Mouse (Mus musculus) lung, adult 18-20 months (tissue): Measurements from ENCODE around the gene Efcc1.
"Not testable (repeated sequence)": the region's sequence is repeated elsewhere in the genome, so short reads cannot be mapped to it uniquely, and the experiment has no call there.

Source experiments
- DNase-seq, 2 experiments: peaks; one replicate each; pipeline ENCODE4 v3.0.0; 2022; ENCODE audit warnings: mixed read lengths in 2 of 2

Gene Efcc1

DNA sequence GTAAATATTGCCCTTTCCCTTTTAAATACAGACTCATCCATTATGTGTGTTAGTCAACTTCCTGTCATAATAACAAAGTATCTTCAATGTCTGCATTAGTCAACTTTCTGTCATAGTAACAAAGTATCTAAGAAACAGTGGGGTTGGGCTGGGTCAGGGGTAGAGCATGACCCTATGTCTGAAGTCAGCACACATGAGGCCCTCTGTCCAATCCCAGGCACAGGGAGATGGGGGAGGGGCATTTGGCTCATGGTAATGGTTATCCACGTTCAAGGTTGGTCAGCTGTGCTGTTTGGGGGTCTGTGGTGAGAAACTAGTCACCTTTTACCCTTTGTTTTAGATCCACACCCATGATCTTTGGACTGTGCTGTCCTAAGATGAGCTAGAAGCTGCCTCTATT, 14.6 kb downstream of the Efcc1 start:
- peak; percentile 25 to 43 for DNase-seq

GRCm38 (mm10) chr6:87746059-87746458, 15.4 kb downstream of the Efcc1 start:
- no peak for DNase-seq

- peak; percentile 37 to 61 for DNase-seq
Observed at GRCm38 (mm10) chr6:87746849-87747248, 16.2 kb downstream of the Efcc1 start.

DNA sequence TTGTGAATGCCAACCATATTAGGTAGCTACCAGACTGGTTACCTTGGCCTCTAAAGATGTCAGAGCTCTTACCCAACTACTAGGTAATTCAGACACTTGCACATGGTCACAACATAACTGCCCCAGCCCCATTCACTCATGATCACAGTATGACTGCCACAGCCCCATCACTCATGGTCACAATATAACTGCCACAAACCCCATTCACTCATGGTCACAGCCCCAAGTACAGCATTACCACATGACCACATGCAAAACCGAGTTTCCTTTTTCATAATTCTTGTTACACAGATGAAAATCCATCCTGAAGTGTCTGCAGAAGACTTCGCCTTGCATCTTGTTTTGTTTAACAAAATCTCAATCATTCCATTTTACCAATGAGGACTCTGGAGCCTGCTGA, 17.4 kb downstream of the Efcc1 start:
- DNase-seq: no peak

- DNase-seq: no peak
Observed at GRCm38 (mm10) chr6:87748531-87748930, 17.9 kb downstream of the Efcc1 start.

GRCm38 (mm10) chr6:87750184-87750910, 19.7 kb downstream of the Efcc1 start:
- no peak for DNase-seq

GRCm38 (mm10) chr6:87751574-87751973, 20.9 kb downstream of the Efcc1 start:
- DNase-seq: no peak

- DNase-seq: no peak
Observed at GRCm38 (mm10) chr6:87755196-87755595, 24.5 kb downstream of the Efcc1 start.

DNA sequence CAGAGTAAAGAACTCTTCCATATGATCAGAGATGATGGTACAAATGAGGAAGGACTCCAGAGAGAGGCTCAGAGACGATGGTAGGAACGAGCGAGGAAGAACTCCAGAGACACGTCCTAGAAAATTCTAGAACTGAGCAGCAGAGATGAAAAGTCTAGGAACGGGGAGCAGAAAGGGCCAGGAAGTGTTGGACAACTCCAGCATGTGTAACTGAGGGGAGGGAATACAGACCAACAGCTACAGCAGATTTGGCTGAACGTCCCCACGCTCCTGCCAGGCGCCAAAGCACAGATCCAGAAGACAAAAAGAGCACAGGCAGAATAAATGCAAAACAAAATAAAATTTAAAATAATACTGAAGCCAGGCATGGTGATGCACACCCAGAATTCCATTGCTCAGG, 26.2 kb downstream of the Efcc1 start:
- no peak for DNase-seq

- no peak for DNase-seq
Observed at GRCm38 (mm10) chr6:87759404-87759803, 28.7 kb downstream of the Efcc1 start.

GRCm38 (mm10) chr6:87759850-87760249, 29.2 kb downstream of the Efcc1 start:
- DNase-seq: no peak

- DNase-seq: no peak
Observed at GRCm38 (mm10) chr6:87762161-87762560, 31.5 kb downstream of the Efcc1 start.

DNA sequence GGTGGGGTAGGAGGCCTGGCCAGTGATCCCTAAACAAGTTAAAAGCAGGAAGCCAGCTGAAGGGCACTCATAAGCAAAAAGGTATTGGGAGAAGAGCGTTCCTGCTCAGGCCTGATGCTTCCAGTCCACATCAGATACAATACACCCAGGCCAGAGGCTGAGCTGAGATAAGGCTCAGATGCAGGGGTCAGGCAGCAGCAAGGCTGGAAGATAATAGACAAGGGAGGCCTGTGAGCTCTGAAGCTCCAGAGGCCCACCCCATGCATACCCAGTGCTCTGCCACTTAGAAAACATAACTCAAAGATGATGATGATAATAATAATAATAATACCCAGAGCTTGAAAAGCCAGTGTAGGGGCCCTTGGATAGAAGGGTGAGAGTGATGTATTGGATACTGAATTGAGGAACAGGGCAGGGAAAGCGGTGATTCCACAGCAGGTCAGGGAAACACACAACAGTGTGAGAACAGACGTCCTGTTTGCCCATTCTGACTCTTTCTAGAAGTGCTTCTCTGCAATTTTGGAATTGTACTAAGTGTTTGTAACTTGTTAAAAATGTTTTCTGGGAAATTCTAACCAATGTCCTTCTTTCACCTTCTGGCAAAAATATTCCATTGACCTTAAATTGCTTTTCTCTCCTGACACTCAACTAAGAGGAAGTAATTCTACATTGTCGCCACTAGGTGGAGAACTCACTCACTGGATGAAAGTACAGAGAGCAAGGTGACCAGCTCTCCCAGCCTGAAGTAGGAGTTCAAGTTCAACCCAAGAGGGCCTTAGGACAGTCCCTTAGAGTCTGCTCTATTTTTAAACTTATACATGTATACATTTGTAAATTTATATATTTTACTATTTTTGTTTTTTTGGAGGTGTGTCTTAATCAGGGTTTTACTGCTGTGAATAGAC, 33.0 kb downstream of the Efcc1 start:
- no peak for DNase-seq

- DNase-seq: not testable (repeated sequence)
Observed at GRCm38 (mm10) chr6:87764296-87764695, 33.6 kb downstream of the Efcc1 start.

GRCm38 (mm10) chr6:87770626-87771025, 40.0 kb downstream of the Efcc1 start:
- no peak for DNase-seq

DNA sequence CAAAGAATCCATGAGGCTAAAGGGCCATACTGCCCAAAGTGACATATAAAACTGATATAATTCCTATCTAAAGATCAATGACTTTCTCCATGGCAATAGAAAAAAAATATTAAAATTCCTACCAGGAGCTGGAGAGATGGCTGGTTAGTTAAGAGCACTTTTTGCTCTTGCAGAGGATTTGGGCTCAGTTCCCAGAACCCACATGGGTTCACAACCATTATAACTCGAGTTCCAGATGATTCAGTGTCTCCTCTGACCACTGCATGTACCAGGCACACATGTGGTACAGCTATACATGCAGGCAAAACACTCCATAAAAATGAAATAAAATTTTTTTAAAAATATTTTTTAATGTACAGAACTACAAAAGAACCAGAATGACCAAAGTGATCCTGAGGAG, 43.8 kb downstream of the Efcc1 start:
- DNase-seq: no peak

GRCm38 (mm10) chr6:87774909-87775308, 44.2 kb downstream of the Efcc1 start:
- DNase-seq: no peak

DNA sequence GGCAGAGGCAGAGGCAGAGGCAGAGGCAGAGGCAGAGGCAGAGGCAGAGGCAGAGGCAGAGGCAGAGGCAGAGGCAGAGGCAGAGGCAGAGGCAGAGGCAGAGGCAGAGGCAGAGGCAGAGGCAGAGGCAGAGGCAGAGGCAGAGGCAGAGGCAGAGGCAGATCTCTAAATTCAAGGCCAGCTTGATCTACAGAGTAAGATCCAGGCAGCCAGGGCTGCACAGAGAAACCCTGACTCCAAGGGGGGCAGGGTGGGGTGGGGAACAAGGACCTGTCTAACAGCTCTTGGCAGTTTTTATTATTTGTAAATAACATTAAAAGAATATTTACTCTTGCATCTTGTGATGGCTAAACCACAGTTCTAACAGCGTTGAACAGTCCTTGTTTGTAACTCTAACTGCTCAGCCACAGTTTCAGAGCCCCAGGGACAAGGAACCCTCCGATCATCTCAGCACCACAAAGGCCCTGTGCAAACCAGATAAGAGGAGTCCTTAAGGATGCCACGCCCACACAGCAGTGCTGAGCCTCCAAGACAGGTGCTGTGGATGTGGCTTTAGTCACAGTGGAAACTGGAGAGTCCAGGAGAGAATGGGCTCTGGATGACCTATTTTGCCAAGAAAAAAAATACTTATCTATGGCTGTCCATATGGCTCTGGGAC, 45.0 kb downstream of the Efcc1 start:
- DNase-seq: no peak

- no peak for DNase-seq
Observed at GRCm38 (mm10) chr6:87776663-87777062, 46.0 kb downstream of the Efcc1 start.

DNA sequence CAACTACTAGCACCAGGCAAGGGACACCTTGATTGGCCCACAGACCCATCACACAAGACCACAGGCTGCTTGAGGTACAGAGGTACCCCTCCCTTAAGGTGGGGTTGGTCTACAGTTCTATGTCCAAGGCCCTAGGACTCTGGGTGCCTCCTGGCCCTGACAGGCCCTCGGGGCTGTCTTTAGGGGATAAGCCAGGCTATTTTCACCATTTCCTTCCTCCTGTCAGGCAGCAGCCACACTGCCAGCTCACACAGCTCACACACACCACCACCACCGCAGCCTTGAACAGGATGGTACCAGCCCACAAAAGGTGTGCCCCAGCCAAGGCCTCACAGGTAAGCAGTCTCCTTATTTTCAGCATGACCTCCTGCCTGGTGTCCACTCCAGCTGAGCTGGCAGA, 47.2 kb downstream of the Efcc1 start, which contains the start of gene Gp9:
Gp9 (plus strand) TSS at position 231 of the 400 bp plus-strand sequence.
- no peak for DNase-seq

DNA sequence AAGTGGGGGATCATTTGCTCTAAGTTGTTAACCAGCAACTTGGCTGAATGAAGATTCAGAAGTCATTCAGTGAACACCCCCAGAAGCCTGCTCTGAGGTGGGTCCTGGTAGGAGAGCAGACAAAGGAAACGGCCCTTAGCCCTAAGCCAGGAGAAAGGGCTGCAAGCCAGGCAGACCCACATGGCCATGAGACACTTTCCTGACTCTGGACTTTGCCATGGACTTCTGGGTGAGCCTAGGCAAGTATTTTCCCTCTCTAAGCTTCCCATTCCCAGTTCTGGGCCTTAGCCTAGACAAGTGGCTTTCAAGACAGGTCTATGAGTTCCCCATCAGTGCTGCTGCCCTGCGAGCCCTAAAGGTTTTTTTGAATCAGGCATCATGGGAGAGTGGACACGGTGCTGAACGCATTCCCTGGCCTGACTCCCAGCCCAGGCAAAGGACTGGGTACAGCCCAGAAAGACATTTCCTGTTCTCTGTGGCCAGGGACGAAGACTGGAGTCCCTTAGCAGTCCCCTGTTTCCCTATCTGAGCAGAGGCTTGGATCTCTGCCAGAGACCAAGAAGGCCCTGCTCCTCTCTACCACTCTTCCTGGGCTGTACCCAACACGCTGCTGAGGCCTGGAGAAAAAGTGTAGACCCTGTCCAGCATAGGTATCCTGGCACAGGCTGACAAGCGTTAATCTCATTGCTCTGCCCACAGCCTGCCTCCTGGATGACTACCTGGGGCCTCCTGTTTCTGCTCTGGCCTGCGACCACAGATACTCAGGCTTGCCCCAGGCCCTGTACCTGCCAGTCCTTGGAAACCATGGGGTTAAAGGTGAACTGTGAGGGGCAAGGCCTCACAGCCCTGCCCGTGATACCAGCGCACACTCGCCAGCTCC, 47.9 kb downstream of the Efcc1 start:
- no peak for DNase-seq
